Mouse (Mus musculus) brain, adult 2 months (tissue): ENCODE data around the gene Agr2.

Experiments
- DNase-seq: peaks from one replicate; pipeline ENCODE4 v3.0.0; 2011; ENCODE audit warnings: low read depth, low spot score

Agr2 gene

DNA sequence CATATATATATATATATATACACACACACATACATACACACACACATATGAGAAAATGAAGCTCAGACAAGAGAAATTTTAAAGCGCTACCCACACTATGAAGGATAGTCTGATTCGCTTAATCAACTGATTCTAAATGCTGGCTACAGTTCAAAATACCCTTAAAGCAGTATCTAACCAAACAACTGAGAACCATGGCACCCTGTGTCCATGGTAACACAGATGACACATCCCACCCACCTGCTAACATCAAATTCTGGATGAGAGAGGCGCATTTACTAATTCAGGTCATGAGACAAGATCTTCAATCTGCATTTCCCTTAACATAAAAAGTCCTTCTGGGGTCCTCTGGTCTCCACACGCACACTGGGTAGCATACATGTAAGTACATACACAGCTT, 33.4 kb downstream of the Agr2 start:
- peak; percentile 70 for DNase-seq

- DNase-seq: peak; percentile 85
These were observed 34.5 kb downstream of the Agr2 start for GRCm38 (mm10) chr12:36027171-36027570.

DNA sequence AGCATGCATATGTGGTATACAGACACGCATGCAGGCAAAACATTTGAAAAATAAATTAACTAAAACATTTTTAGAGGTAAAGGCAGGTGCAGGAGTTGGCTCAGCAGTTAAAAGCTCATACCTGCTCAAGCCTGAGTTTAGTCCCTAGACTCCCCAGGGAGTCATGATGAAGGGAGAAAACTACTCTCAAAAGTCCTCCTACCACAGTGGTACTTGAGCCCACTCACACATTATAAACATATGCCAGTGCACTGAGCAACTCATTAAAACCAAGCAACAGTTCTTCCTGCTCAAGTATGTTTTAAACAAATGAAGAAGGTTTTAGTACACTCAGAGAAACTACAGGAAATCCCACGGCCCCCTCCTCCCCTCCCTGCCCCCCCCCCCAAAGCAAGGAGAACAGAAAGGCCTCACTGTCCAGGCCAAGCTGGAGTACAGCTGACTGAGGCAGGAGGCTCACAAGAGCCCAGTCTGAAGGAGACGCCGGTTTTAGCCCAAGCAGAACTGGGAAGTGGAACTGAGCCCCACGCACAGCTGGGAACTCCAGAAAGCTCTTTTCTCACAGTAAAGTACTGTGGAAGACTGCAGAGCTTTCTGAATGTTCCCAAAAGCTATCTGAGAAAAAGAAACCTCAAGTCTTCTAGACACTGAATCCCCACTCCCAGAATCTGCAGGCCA, 36.4 kb downstream of the Agr2 start:
- DNase-seq: peak; percentile 79

DNA sequence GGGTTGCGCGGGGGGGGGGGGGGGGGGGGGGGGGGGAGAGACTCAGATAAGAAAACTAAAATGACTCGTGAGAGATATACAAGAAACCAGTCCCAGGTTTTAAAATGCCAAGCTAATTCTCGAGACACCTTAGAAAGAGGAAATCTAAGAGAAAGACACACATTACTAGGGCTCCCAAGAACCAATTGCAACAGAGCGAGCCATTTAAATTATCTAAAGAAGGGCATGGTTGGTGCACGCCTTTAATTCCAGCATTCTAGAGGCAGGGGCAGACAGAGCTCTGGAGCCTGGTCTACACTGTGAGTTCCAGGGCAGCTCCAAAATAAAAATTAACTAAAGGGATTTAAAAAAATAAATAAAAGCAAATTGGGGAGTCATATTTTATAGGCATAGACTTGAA, 37.0 kb downstream of the Agr2 start:
- no peak for DNase-seq

- DNase-seq: no peak
These were observed 38.1 kb downstream of the Agr2 start for GRCm38 (mm10) chr12:36030660-36031363.

GRCm38 (mm10) chr12:36032419-36032818, 39.7 kb downstream of the Agr2 start:
- DNase-seq: no peak

DNA sequence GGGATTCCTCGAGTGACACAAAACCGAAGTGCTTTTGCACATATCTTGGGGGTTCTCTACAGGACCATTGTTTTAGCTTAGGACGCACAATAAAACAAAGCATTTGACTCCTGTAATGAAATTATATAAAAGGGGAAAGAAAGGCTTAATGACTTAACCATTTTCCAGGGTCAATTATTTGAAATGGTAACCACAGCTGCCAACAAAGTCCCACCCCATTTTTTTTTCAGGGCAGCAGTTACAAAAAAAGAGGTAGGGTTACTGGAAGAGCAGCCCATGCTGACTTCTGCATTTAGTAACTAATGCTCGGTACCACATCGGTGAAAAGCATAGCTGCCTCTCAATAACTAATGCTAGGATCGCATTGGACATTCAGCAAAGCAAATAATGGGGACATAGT, 42.8 kb downstream of the Agr2 start:
- DNase-seq: no peak

DNA sequence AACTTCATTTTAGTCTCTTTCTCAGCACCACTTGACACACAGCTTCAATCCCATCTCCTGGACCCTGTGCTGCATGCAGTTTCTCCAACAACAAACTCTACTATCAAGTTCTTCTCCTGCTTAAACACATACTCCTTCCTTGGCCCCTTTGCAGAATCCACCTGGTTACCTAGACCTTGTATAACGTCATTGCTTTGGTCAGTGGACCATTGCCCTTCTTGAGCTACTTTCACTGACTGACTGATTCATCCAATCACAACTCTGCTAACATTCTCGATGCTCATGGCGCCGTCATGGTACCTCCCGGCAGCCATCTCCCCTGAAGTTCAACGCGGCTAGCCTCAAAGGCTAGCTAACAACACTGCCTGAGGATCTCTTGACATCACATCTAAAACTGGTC, 43.4 kb downstream of the Agr2 start:
- DNase-seq: no peak

GRCm38 (mm10) chr12:36036776-36037175, 44.1 kb downstream of the Agr2 start:
- DNase-seq: no peak

DNA sequence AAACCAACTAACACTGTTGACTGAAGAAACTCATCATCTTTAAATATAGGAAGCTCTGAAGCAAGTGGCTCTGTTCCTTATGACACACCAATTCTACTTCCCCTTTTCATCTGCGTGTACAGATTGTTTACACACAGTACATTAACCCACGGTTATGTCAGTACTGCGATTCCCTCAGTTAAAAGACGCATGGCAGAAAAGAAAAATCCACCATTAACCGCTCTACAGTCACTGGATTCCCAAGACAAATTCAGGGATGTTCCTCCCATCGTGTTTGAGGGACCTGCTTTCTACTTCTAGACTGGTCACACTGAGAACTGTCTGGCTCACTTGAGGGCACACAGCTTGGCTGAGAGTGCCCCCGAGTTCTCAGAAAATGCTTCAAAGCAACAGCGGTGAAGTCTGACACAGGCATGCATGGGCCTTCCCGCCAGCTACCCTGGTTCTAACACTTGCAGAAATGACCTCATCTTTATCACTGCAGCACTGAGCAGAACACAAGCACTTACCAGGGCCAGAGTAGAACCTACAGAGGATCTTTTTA, 46.9 kb downstream of the Agr2 start:
- DNase-seq: peak; percentile 56

DNA sequence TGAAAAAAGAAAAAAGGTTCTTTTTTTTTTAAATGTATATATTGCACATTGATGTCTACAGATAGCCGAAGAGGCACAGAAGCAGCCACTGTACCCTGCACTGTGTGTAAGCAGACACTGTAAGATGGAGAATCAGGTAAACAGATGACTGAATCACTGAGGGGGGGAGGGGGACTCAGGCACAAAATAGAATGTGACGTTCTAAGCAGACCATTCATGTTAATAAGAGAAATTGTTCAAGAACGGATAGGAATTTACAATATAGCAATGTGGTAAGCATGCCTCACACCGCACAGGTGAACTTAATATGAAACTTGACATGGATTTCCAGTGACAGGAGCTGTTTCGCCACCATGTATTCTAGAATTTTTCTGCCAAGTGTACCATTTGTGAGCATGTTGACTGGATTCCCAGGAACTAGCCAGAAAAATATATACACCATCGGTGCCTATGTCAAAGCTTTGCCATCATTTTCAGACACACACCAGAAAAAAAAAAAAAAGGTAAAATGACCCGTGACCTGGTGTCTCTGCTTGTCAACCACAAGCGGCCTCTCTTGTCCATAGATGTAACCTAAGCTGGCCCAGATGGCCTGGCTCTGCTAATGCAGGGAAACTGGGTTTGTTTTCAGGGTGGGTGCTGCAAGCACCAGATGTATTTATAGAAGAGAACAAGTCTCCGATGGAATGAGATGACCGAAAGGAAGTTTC, 48.0 kb downstream of the Agr2 start:
- DNase-seq: peak; percentile 58

DNA sequence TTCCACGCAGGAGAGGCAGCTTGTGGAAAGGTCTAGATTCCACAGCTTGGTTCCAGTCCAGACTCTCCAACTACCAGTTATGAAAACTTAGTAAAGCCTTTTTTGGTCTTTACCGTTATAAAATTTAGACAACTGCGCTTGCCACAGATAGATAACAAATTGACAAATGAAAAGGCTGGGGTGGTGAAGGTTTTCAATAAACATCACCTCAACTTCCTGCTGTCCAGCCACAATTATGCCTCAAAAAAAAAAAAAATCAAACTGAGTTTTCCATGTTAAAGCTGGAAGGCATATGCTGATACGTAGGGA, 48.5 kb downstream of the Agr2 start:
- DNase-seq: no peak

DNA sequence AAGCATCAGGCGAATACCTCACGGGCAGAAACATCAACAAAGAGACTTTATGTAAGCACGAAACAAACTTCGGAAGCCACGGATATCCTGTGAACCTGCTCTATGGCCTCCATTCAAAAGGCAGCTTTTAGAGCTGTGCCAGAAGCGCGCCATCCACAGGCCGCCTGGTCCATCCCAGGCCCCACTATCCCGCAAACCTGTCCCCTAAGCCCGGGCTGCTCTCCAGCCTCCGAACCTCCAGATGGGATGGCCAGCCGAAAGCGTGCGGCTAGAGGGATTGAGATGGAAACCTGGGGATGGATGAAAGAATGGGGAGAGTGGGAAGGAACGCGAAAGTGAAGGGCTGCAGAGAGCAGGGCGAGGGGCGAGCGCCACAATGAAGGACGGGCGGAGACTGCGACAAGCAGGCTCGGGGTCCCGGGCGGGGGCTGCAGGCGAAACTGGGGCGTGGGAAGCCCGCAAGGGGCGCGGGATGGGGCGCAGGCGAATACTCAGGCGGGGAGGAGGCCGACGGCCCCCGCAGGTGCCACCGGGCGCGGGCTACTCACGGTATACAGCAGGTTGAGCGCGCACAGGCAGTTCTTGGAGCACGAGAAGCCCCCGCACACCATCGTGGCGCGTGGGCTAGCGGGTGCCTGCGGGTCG, 49.1 kb downstream of the Agr2 start:
- DNase-seq: peak; percentile 88

DNA sequence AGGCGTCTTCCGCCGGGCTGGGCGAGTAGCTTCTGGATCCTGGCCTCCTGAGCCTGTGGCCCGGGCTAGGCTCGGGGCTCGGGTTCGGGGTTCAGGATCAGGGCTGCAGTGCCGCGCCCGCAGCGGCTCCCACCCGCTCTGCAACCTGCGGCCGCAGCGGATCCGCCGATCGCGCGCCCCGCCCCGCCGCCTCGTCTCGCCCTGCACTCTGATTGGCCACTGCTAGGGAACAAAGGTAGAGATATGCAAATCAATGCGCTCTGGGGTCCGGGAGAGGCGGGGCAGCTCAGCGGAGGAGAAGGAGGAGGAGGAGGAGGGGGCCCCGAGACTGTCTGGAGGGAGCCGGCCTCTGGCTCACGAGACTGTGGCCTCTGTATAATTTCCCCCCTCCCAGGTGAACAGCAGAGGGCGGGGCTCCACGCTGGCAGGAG, 49.7 kb downstream of the Agr2 start, which contains the start of gene Tspan13:
Tspan13 (minus strand) TSS at position 153 of the 431 bp plus-strand sequence.
- DNase-seq: peak; percentile 96

DNA sequence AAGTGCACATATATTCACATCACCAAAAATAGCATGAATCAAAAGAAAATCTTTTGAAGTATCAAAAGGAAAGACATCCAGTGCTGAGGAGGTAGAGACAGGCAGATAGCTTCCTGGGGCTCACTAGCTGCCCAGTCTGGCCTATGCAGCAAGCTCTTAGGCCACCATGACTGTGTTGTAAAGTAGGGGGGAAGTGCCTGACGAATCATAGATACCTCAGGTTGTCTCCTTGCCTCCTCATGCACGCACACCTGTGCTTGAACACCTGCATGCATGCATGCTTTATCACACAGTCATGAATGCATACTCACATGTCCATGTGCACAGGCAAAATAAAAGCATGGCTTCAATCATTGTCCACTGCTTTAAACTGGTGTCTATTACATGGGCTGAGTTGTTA, 52.0 kb downstream of the Agr2 start:
- DNase-seq: no peak

DNA sequence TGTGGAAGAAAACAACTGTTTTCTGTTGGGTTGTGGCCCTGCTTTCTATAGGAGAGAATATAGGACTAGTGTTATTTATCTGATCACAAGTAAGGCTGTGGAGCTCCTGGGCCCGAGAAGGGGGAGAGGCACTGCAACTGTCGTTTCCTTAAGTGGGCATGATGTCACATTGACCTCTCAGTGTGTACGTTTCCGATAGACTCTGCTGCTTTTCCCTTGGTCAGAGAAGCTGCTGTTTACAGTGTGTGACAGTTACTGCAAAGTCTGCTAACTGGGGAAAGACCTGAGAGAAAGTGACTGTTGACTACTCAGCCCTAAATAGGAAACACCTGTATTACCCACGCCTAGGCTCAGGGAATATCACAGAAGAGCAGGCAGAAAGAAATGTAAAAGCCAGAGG, 53.5 kb downstream of the Agr2 start:
- DNase-seq: no peak

- no peak for DNase-seq
These were observed 54.9 kb downstream of the Agr2 start for GRCm38 (mm10) chr12:36047593-36047992.

- no peak for DNase-seq
These were observed 57.6 kb downstream of the Agr2 start for GRCm38 (mm10) chr12:36050276-36050675.
